Mouse (Mus musculus): ENCODE data around the gene Zfyve21.

GRCm38 (mm10) chr12:111777919-111778318 is 36.1 kb upstream of the Zfyve21 start:
- TF ChIP-seq POLR2A (IDR thresholded peaks at IDR 0.05; ENCODE audit: borderline replicate concordance, insufficient read depth, low read length) (no peak), CTCF (IDR thresholded peaks at IDR 0.05; ENCODE audit: borderline replicate concordance, insufficient read depth, low read depth, low read length) (no peak)

Measured in cerebellum, adult 2 months (tissue).